Mouse (Mus musculus) hindbrain, embryonic 14.5 days (tissue): ENCODE results near the gene Rnf39. TPM values are rescaled to one million over a fixed set of nuclear protein-coding genes. Genes with fewer than 3 reads are reported as not detected.

Experiments used
- ATAC-seq: fragments of 200-750 bp; cut with Nextera tagmentation; 2 replicates; pipeline ENCODE4 v1.8.0; 2017; ENCODE audit warnings: moderate number of reproducible peaks, mild to moderate bottlenecking, moderate TSS enrichment, moderate library complexity; ENCODE audit not compliant: low FRiP score
- DNase-seq: peaks from one replicate; pipeline ENCODE4 v3.0.0-alpha.2; 2015; ENCODE audit warnings: low spot score
- H3K27ac ChIP-seq: fragments of 300-500 bp; sonication (generic); 2 replicates; pipeline ENCODE4 v1.5.1; 2014; ENCODE audit warnings: mild to moderate bottlenecking, moderate library complexity
- H3K27me3 ChIP-seq: fragments of 300-500 bp; sonication (generic); 2 replicates; pipeline ENCODE4 v1.6.1; 2014; ENCODE audit warnings: mild to moderate bottlenecking, low read length, mixed read lengths; ENCODE audit not compliant: control insufficient read depth, insufficient read depth
- H3K36me3 ChIP-seq: fragments of 300-500 bp; sonication (generic); replicated peaks from 2 replicates; pipeline ENCODE4 v1.6.1; 2014; ENCODE audit not compliant: control insufficient read depth, insufficient read depth
- H3K4me1 ChIP-seq: fragments of 300-500 bp; sonication (generic); replicated peaks from 2 replicates; pipeline ENCODE4 v1.6.1; 2014; ENCODE audit warnings: antibody characterized with exemption, low read length, mixed read lengths; ENCODE audit not compliant: control insufficient read depth, insufficient read depth
- H3K4me2 ChIP-seq: fragments of 300-500 bp; sonication (generic); replicated peaks from 2 replicates; pipeline ENCODE4 v1.6.1; 2014; ENCODE audit warnings: mild to moderate bottlenecking, moderate library complexity
- H3K4me3 ChIP-seq: fragments of 300-500 bp; sonication (generic); replicated peaks from 2 replicates; pipeline ENCODE4 v1.5.1; 2014; ENCODE audit warnings: mild to moderate bottlenecking, low read length
- H3K9ac ChIP-seq: fragments of 300-500 bp; sonication (generic); 2 replicates; pipeline ENCODE4 v1.6.1; 2014
- H3K9me3 ChIP-seq: fragments of 300-500 bp; sonication (generic); 2 replicates; pipeline ENCODE4 v1.6.1; 2016; ENCODE audit warnings: low read length; ENCODE audit not compliant: control insufficient read depth
- WGBS: fragments of 180-500 bp; shearing (Covaris S2); extraction: QIAGEN DNeasy Blood & Tissue Kit; methylation state at CpG from one replicate; pipeline ENCODE4 v1.1.7; 2014; 5-methylcytosine and 5-hydroxymethylcytosine counted together
- polyA plus RNA-seq: library from polyadenylated mRNA; unstranded; fragments of >200 nt; fragmentation: Nextera tagmentation; extraction: Ambion mirVana; gene quantifications from 2 replicates; pipeline ENCODE4 v1.2.1, GENCODE M21; 2014

The Rnf39 gene
- polyA plus RNA-seq, 1 experiment from 2014 or later = 1.3 TPM

DNA sequence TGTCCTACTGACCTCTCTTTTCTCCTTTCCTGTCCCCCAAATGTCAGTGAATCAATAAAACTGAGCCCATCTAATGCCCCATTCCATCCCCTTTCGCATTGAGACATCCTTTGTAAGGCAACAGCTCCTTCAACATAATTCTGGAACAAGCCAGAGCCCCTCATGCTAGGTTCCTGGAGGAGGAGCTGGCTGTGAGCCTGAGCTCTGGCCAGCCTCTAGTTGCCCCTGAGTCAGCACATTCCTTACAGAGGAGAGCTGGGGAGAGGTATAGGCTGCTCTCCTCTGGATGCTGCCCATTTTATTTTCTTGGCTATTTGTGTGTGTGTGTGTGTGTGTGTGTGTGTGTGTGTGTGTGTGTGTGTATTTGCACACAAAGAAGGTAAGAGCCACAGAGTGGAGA, 34.5 kb upstream of the Rnf39 start:
- Histone ChIP-seq H3K4me2 (no peak overlapping the region), H3K9me3 (no peaks in the 10 kb centered on the region), H3K27ac (no peak overlapping the region), H3K9ac (no peak overlapping the region), H3K36me3 (no peaks in the 10 kb centered on the region), H3K27me3 (no peaks in the 10 kb centered on the region), H3K4me1 (no peaks in the 10 kb centered on the region), H3K4me3 (no peak overlapping the region)
- no peak for ATAC-seq
- DNase-seq = no peak
- WGBS = 52% methylated on average over 1 of the region's 1 CpGs

GRCm38 (mm10) chr17:36909802-36910201, 32.9 kb upstream of the Rnf39 start:
- H3K4me1 ChIP-seq = no peaks in the 10 kb centered on the region
- ATAC-seq (no peak), DNase-seq (no peak)
- H3K4me2 ChIP-seq = no peak overlapping the region
- no peaks in the 10 kb centered on the region for H3K36me3 ChIP-seq
- H3K27me3 ChIP-seq = no peaks in the 10 kb centered on the region
- H3K9me3 ChIP-seq = no peaks in the 10 kb centered on the region
- no peak overlapping the region for H3K9ac ChIP-seq
- no peak overlapping the region for H3K27ac ChIP-seq
- WGBS = 63% methylated on average over 4 of the region's 4 CpGs
- no peak overlapping the region for H3K4me3 ChIP-seq

DNA sequence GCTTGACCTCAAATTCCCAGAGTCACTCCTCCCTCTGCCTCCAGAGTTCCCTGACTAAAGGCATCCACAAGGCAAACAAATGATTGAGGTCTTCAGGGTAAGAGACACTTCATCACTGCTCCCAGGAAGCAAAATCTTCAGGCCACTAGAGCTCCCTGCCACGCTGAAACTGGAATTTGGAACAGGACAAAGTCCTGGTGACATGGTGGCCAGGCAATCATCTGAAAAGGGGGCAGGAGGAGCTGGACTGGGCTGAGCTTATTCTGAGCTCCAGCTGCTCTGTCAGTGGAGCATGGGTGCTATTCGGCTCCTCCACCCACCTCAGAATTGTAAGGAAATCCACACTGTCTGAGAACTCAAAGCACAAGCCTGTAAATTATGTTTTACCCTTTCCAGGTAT, 30.7 kb upstream of the Rnf39 start:
- DNase-seq (no peak), ATAC-seq (no peak)
- Histone ChIP-seq H3K4me1 (no peaks in the 10 kb centered on the region), H3K27me3 (no peaks in the 10 kb centered on the region), H3K36me3 (no peaks in the 10 kb centered on the region), H3K4me3 (no peak overlapping the region), H3K4me2 (no peak overlapping the region), H3K9ac (no peak overlapping the region), H3K27ac (no peak overlapping the region), H3K9me3 (no peaks in the 10 kb centered on the region)
- WGBS = 72% methylated on average over 2 of the region's 2 CpGs

DNA sequence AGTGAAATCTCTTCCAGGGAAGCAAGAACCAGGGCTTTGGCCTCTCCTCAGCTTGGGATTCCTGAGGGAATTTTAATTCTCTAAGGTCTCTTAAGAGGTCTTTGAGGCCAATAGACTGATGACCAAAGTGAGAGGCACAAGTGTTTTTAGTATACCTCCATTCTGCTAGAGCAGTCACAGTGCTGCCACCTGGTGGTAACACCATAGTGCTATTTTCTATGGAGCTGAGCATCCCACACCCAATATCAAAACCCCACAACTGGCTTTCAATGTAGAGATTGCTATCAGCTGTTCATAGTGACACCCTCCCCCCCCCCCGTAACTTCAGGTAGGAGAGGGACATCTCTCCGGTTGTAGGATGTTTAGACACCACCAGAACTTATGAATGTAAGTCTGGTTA, 28.6 kb upstream of the Rnf39 start:
- Histone ChIP-seq H3K4me3 (no peak overlapping the region), H3K27me3 (no peaks in the 10 kb centered on the region), H3K36me3 (no peaks in the 10 kb centered on the region), H3K27ac (no peak overlapping the region), H3K4me2 (no peak overlapping the region), H3K4me1 (no peaks in the 10 kb centered on the region), H3K9ac (no peak overlapping the region), H3K9me3 (no peaks in the 10 kb centered on the region)
- WGBS = 13% methylated on average over 2 of the region's 2 CpGs
- peak; percentile 81 for DNase-seq
- ATAC-seq = no peak

- H3K9me3 ChIP-seq = no peaks in the 10 kb centered on the region
- H3K4me2 ChIP-seq = no peak overlapping the region
- no peaks in the 10 kb centered on the region for H3K36me3 ChIP-seq
- no peak overlapping the region for H3K27ac ChIP-seq
- H3K4me1 ChIP-seq = no peaks in the 10 kb centered on the region
- no peaks in the 10 kb centered on the region for H3K27me3 ChIP-seq
- no peak overlapping the region for H3K9ac ChIP-seq
- ATAC-seq (no peak), DNase-seq (peak; percentile 64)
- H3K4me3 ChIP-seq = no peak overlapping the region
- 17% methylated on average over 9 of the region's 9 CpGs for WGBS
These were observed 27.6 kb upstream of the Rnf39 start for GRCm38 (mm10) chr17:36915076-36915475.

GRCm38 (mm10) chr17:36920239-36920638, 22.5 kb upstream of the Rnf39 start:
- Histone ChIP-seq H3K27ac (no peak overlapping the region), H3K4me3 (no peak overlapping the region), H3K9ac (no peak overlapping the region), H3K4me1 (no peaks in the 10 kb centered on the region), H3K9me3 (no peaks in the 10 kb centered on the region), H3K27me3 (no peaks in the 10 kb centered on the region; the same call in 1 of the 2 replicates), H3K4me2 (no peak overlapping the region), H3K36me3 (no peaks in the 10 kb centered on the region)
- DNase-seq (no peak), ATAC-seq (no peak)
- 51% methylated on average over 15 of the region's 15 CpGs for WGBS

GRCm38 (mm10) chr17:36922715-36923114, 20.0 kb upstream of the Rnf39 start:
- Histone ChIP-seq H3K27ac (no peak overlapping the region), H3K4me2 (no peak overlapping the region), H3K4me3 (no peak overlapping the region), H3K9me3 (no peaks in the 10 kb centered on the region), H3K27me3 (no peaks in the 10 kb centered on the region; the same call in 1 of the 2 replicates), H3K9ac (no peak overlapping the region), H3K36me3 (no peaks in the 10 kb centered on the region), H3K4me1 (no peaks in the 10 kb centered on the region)
- WGBS = 88% methylated on average over 4 of the region's 4 CpGs
- no peak for ATAC-seq
- no peak for DNase-seq

GRCm38 (mm10) chr17:36923491-36923890, 19.2 kb upstream of the Rnf39 start:
- Histone ChIP-seq H3K27ac (no peak overlapping the region), H3K9ac (no peak overlapping the region), H3K4me1 (no peaks in the 10 kb centered on the region), H3K36me3 (no peaks in the 10 kb centered on the region), H3K9me3 (no peaks in the 10 kb centered on the region), H3K4me3 (no peak overlapping the region), H3K27me3 (no peaks in the 10 kb centered on the region; the same call in 1 of the 2 replicates), H3K4me2 (no peak overlapping the region)
- DNase-seq (no peak), ATAC-seq (no peak)
- WGBS = 63% methylated on average over 4 of the region's 4 CpGs

DNA sequence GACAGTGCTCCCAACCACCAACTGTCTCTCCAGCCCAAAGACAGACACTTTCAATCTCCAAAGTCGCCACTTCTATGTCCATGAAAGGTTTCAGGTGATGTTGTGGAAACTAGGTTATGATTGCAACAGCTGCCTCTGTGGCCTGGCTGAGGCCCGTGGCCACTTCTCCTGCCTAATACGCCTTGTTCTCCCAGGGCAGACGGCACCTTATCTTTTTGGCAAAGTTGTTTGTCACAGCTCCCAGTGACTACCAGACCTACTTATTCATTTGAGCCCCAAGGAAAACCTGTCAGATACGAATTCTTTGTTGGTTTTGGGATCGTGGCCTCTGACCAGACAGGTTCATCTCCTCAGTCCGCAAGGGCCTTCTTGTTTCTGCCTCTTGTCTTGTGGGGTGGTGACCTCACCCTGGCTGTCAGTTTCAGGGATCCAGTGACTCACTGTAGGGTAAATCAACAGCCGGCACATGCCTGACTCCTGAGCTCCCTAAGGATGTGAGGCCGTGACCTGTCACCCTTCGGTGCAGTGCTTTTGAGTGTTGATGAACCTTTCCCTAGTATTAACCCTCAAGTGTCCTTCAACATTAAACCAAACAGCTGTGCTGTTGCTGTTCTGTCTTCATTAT, 15.1 kb upstream of the Rnf39 start:
- H3K9ac ChIP-seq = no peak overlapping the region
- H3K4me3 ChIP-seq = no peak overlapping the region
- ATAC-seq (no peak), DNase-seq (no peak)
- no peaks in the 10 kb centered on the region for H3K36me3 ChIP-seq
- no peaks in the 10 kb centered on the region for H3K9me3 ChIP-seq
- no peak overlapping the region for H3K27ac ChIP-seq
- no peaks in the 10 kb centered on the region for H3K4me1 ChIP-seq
- 65% methylated on average over 10 of the region's 10 CpGs for WGBS
- no peaks in the 10 kb centered on the region; the same call in 1 of the 2 replicates for H3K27me3 ChIP-seq
- no peak overlapping the region for H3K4me2 ChIP-seq
